Mouse (Mus musculus) brain, embryonic 14.5 days (tissue): ENCODE measurements around the gene Szt2.

ENCODE experiments used
- CTCF ChIP-seq: fragments of 200-500 bp; IDR thresholded peaks from 2 replicates; pipeline ENCODE4 v1.5.1; 2012; ENCODE audit warnings: inconsistent platforms, mild to moderate bottlenecking, moderate library complexity, borderline replicate concordance; ENCODE audit not compliant: insufficient read depth, insufficient read length; ENCODE audit errors: extremely low read depth
- POLR2A ChIP-seq: fragments of 200-500 bp; IDR thresholded peaks from 2 replicates; pipeline ENCODE4 v1.6.1; 2012; ENCODE audit warnings: mild to moderate bottlenecking, inconsistent platforms, borderline replicate concordance; ENCODE audit not compliant: poor library complexity, insufficient read depth, insufficient read length, severe bottlenecking; ENCODE audit errors: extremely low read depth

DNA sequence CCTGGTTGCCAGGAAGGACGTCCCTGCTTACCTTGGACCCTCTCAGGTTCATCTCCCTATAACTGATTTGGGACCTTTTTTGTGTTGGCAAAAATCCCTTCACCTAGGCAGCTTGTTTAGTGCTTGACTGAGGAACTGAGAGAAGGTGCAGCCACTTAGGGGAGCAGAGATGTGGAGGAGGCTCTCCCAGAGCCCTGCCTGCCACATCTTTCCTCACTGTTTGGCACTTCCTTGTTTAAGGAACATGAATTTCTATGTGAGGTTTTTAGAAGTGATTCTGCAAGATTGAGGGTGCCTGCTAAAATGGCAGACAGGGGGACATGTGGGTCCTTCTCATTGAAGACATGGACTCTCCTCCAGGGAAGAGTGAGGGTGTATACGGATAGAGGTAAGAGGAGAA lies 58.2 kb downstream of the Szt2 start:
- TF ChIP-seq POLR2A = no peak
- no peak for TF ChIP-seq CTCF
